Mouse (Mus musculus) heart, embryonic 16.5 days (tissue): ENCODE data around the gene Bpifb9a. TPM values are rescaled to one million over a fixed set of nuclear protein-coding genes. Genes with fewer than 3 reads are reported as not detected.

Source experiments
- polyA plus RNA-seq: library from polyadenylated mRNA; unstranded; fragments of >200 nt; fragmentation: Nextera tagmentation; extraction: Ambion mirVana; gene quantifications from 2 replicates; pipeline ENCODE4 v1.2.1, GENCODE M21; 2015

The Bpifb9a gene
- polyA plus RNA-seq, 1 experiment from 2014 or later: not detected

Other genes with a start within 250 kb of the Bpifb9a start
- gene Bpifa2, start 249.6 kb upstream of the Bpifb9a start, polyA plus RNA-seq: not detected in 2 replicates
- gene Bpifa3, start 127.5 kb upstream of the Bpifb9a start, polyA plus RNA-seq: not detected in 2 replicates
- gene Bpifa1, start 115.0 kb upstream of the Bpifb9a start, polyA plus RNA-seq: 15.4 and 26.0 TPM in 2 replicates
- not detected in 2 replicates for gene Bpifa5, start 95.2 kb upstream of the Bpifb9a start, polyA plus RNA-seq
- 0.45 and 0.52 TPM in 2 replicates for gene Bpifb1, start 67.0 kb upstream of the Bpifb9a start, polyA plus RNA-seq
- gene Bpifb5, start 34.1 kb upstream of the Bpifb9a start, polyA plus RNA-seq: 0.37 and 0.45 TPM in 2 replicates
- gene Bpifb9b, start 49.4 kb downstream of the Bpifb9a start, polyA plus RNA-seq: not detected in 2 replicates
- gene Cdk5rap1, start 115.2 kb downstream of the Bpifb9a start, polyA plus RNA-seq: 15.4 and 20.0 TPM in 2 replicates
- 57.8 and 61.8 TPM in 2 replicates for gene Snta1, start 150.2 kb downstream of the Bpifb9a start, polyA plus RNA-seq
- gene Cbfa2t2, start 178.6 kb downstream of the Bpifb9a start, polyA plus RNA-seq: 28.5 and 29.7 TPM in 2 replicates